Mouse (Mus musculus) c-Kit-positive CD71-positive TER-119-positive erythroid progenitor cells, embryonic 14.5 days (primary cell): ENCODE measurements around the gene Tas2r143.

Experiments used
- DNase-seq: peaks from one replicate; pipeline ENCODE4 v3.0.0-alpha.2; 2013; ENCODE audit warnings: low spot score

The Tas2r143 gene

DNA sequence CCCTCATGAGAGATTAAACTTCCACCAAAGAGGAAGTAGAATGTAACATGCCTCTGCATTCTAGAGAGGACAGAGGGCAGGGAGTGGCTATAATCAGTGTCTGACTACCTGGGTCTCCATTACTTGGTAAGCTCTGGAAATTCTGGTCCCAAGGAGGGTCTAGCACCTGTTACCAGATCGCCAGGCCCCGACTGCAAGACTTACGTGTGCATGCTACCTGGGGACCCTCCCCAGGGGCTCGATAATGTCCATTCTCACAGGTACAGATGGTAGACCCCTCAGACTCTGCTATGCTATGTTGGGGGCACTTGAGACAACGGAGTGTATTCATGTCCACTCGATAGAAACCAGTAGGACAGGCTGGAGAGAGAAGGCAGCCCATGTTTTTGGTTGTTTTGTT is 34.8 kb upstream of the Tas2r143 start:
- DNase-seq, result no peak

DNA sequence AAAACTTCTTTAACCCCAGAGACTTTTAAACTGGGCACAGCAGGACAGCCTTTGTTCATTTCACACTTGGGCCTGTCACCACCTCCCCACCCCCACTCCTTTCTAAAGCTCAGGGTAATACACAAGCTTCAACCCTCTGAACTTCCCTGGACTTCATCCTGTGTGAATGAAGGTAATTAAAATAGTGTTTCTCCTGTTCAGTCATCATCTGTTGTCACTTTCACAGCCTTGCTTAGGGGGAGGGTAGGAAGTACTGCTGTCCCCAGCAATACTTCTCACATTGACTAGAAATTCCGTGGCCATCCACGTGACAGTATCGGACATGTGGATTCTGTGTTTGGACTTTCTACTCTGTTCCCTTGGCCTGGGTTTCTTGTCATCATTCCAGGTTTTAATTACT is 30.2 kb upstream of the Tas2r143 start:
- no peak for DNase-seq

GRCm38 (mm10) chr6:42370630-42371363 is 29.2 kb upstream of the Tas2r143 start:
- DNase-seq, result no peak

DNA sequence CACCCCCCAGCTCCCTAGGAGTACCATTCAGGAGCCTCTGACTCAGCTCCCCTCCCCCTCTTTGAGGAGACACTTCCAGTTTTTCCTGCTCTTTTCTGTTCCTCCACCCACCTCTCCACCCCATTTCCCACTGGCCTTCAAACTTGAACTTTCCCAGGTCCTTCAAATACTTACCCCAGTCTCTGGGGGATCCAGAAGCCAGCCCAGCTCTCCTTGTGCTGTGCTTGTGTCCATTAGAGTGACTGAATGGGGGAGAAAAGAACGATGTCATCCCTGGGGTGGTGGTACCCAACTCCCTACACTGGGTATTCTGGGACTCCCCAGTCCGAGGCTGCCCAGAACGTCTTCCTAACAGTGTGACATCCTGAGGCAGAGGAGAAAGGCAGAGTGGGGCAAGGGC is 28.0 kb upstream of the Tas2r143 start:
- no peak for DNase-seq

DNA sequence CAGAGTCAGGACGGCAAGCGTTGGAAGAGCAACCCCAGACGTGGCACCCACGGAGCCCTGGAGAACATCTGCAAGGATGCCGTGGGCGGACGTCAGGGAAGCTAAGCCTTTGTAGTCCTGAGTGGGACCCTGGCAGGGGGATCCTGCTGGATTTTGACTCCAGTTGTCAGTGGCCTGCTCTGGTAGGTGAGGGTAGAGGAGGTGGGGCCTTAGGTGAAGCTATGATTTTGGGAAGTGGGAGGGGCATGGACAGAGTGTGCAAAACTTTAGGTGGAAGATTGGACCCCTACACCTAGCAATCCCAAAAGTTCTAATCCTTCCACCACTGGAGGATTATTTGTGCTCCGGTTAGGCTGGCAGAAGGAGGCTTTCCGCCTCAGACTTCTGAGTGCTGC is 27.6 kb upstream of the Tas2r143 start:
- no peak for DNase-seq

DNA sequence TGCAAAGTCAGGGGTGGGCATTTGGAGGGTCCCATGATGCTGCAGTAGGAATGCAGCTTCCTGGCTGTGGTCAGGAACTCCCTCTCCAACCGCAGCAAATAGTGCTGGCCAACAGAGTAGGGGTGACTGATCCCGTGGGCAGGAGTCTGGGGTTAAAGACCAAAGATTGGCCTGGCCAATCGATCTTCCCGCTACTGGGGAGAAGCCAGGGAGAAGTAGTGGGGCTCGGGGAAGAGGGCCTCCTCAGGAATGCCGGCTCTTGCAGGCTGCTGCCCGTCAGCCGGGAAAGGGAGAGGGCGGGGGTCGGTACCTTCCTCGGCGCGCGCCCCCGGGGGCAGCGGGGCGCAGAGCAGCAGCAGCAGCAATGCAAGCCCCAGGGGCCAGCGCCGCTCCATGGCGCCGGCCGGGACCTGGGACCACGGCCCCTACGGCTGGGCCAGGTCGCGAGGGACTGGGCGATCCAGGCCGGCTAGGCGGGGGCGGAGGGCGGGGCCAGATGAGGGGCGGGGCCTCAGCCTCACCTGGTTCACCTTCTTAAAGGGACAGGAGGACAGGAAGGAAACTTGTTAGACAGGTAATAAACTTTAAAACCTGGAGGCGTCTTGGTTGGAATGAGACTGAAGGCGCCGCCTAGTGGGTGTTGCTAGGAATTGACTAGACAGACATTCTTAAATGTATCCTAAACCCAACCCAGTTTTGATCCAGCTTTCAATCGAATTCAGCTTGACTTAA is 27.1 kb upstream of the Tas2r143 start, which contains the start of gene Epha1:
TSS of gene Epha1 (minus strand) at position 453 of the 732 bp plus-strand sequence.
- DNase-seq, result peak; percentile 45

GRCm38 (mm10) chr6:42373669-42374430 is 26.2 kb upstream of the Tas2r143 start:
- DNase-seq, result no peak

- no peak for DNase-seq
Measured at GRCm38 (mm10) chr6:42374701-42375100, 25.3 kb upstream of the Tas2r143 start.

DNA sequence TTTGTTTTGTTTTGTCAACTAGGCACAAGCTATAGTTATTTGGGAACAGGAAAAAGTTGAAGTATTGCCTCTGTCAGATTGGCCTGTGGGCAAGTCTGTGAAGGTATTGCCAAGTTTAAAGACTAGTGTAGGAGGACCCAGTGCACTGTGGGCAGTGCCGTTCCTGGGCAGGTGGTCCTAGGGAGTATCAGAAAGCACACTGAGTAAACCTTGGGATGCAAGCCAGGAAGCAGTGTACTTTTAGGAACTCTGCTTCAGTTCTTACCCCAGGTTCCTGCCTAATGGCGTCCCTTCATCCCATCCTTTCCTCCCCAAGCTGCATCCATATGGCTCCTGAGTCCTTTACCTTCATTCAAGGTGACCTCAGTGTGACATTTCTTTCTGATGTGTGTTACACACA is 24.9 kb upstream of the Tas2r143 start:
- DNase-seq, result no peak

DNA sequence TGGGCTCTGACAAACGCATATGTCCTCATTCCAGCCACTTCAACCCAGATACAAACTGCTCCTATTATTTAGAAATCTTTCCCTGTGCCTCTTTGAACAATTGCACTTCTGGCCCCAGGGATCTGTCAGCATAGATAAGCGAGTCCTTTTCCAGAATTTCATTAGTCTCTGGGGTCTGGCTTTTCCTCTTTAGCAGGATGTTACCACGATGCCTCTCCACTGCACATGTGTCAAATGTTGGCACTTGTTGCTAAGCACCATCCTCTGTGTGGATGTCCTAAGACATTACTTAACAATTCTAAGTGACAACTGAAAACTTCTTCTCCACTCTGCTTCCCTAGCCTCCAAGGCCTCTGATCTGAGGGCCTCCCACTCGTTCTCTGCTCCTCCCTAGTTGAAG is 24.0 kb upstream of the Tas2r143 start:
- DNase-seq, result no peak

DNA sequence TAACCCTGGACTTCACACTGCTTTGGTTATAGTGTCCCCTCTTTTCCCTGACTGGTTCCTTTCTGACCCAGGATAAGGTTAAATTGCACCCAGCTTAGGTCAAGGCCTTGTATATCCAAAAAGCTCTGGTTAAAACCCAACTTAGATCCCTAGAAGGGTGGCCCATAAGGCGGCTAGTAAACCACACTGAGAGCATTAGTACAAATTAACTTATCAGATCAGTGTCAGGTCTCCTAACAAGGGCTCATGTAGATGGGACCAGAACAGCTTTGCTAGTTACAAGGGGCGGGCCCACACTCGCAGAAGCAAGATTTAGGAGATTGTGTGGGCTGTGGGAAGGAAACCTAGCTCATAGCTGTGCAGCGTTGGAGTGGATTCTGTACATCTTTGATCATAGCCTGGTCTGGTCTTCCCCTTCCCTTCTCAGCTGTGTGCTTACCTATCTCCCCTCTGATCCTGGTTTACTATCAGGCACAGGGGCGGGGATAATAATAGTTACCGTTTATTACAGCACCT is 23.5 kb upstream of the Tas2r143 start:
- DNase-seq, result no peak

DNA sequence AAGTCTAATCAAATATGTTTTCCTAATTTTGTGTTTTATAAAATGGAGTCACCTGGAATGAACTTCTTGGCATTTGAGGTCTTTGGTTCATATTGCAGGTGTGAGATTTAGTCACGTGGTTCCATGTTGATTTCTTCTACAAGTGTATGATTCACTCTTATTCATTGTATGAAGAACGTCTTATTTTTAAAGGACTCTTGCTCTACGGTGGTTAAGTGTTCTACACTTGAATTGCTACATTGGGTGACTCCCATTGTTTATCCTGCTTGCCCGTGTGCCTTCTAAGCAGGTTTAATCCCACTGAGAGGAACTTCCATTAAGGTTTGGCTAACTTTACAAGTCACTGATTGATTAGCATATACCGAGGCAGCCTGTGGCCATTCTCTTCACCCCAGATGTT is 22.8 kb upstream of the Tas2r143 start:
- DNase-seq, result no peak

GRCm38 (mm10) chr6:42379551-42379950 is 20.5 kb upstream of the Tas2r143 start:
- no peak for DNase-seq

DNA sequence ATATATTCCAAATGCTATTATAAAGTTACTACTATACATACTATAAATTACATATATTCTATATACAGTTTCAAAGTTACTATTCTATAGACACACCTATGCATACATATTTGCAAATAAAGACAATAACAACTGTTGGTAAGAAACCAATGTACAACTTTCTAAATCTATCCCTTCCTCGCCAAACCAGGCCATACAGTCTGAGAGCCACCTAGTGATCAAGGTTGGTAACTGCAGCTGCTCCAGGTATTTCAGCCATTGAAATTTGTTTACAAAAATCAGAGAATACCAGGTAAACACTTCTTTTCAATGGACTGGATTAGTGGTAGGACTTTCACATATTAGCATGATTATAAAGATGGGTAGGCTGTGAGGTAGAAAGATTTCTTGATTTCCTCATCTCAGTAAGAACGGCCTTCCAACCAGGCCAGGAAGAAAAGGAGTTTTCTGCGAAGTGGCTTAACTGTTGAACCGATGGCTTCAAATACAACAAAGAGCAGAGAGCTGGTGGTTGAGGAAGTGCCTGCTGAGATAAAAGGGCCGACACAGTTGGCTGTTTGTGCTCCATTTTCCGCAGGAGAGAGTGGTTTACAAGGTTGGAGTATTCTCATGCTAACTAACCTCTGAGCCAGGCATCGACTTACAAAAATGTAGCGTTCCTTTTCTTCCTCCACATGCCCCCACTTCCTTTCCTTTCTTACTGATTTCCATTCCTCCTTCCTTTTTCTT is 19.5 kb upstream of the Tas2r143 start:
- DNase-seq, result peak; percentile 21

- DNase-seq, result no peak
Measured at GRCm38 (mm10) chr6:42381221-42381620, 18.8 kb upstream of the Tas2r143 start.

- DNase-seq, result no peak
Measured at GRCm38 (mm10) chr6:42381916-42382381, 18.1 kb upstream of the Tas2r143 start.

DNA sequence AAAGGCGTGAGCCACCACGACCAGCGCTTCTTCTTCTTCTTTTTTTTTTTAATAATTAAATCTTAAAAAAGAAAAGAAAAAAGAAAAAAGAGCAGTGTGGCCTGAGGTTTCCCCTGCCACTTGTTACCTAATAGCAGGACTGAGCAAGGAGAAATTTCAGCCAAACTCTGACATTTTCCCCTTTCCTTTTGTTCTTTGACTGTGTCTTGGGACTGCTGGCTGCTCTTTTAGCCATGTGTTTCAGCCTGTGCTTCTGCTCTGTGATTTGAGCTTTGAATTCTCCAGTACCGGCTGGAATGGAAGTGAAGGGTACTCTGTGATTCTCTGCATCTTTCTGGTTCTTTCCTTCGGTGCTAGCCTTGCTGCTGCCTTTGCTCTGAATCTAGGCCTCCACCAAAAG is 16.7 kb upstream of the Tas2r143 start:
- DNase-seq, result no peak

GRCm38 (mm10) chr6:42385635-42386034 is 14.4 kb upstream of the Tas2r143 start:
- no peak for DNase-seq

DNA sequence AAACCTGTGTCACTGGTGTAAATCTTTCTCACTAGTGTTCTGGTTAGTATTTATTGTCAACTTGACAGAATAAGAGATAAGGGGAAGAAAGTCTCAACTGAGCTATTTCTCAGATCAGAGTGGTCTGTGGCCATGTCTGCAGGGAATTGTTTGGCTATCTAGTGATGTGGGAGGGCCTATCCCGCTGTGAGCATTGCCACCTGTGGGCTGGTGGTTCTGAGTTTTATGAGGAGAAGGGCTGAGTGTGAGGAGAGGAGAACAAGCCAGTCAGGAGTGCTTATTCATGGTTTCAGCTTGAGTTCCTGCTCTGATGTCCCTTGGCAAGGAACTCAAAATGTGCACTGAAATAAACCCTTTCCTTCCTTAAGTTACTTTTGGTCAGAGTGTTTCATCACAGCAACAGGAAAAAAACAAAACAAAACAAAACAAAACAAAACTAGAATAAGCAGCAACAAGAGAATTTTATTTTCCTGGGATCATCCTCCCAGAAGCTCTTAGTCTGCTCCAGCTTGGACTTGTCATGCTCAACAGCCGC is 8.2 kb upstream of the Tas2r143 start:
- DNase-seq, result no peak

DNA sequence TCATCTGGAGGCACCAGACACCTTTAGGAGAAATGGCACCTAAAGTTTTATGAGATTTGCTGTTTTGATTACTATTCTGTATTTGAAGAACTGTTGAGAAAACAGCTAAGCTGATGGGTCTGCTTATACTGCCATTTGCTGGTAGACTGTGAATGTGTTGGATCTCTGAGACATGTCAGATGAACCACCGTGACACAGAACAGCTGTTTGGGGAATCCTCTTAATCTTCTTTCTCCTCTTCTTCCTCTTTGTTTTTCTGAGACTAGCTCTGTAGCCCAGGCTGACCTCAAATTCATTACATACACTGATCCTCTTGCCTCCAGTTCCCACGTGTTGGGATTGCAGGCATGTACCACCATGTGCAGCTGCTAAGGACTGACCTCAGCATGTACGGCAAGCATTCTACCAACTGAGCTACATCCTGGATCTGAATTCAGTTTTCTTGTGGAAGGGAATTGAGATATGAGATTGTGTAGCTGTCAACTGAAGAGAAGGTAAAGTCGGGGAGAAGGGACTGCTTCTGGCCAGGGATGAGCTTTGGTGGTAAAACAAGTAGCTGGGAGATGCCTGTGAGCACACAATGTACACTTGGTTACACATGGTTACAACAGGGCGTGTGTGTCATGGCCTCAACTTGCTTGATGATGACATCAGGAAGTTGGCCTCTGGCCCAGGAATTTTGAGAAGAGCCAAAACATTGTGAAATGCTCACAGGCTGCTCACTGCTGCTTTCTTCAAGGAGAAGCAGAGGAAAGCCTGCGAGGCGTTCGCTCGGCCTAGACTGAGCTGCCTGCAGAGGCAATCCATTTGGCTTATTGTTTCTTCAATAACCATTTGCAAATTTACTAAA is 3.9 kb upstream of the Tas2r143 start:
- DNase-seq, result no peak
